Mouse (Mus musculus): ENCODE data around the gene Vmn1r86. TPM values are rescaled to one million over a fixed set of nuclear protein-coding genes. Genes with fewer than 3 reads are reported as not detected.
"Not testable (repeated sequence)": the region's sequence is repeated elsewhere in the genome, so short reads cannot be mapped to it uniquely, and the experiment has no call there.

Gene Vmn1r86
- polyA plus RNA-seq (2011; ENCODE audit: insufficient read depth, insufficient read length, low replicate concordance, missing spikeins): not detected in 2 replicates

DNA sequence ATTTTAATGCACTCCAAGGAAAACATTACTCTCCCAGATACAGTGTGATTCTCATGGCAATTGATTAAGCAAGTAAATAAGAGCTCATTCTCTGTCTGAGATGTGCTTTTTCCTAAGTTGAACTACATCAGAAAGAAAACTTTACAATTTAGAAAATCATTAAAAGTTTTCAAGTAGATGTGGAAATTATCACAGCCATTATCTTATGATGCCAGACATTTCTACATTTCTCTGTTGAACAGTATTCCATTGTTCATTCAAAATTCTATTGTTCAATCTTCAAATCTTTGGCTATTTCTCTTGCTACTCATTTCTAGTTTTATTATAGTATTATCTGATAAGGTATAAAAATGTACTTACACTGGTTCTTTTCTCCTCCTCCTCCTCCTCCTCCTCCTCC, at the start of gene Vmn1r86:
Vmn1r86 (minus strand) TSS at position 101 of the 400 bp plus-strand sequence.
- TF ChIP-seq POLR2A (IDR thresholded peaks at IDR 0.05; ENCODE audit: borderline replicate concordance, control insufficient read depth, low read depth, low read length) (no peak), CTCF (IDR thresholded peaks at IDR 0.05; ENCODE audit: control insufficient read depth, insufficient read depth, low read length) (no peak)
- Histone ChIP-seq H3K27ac (ENCODE audit: control insufficient read depth, insufficient read depth, low read depth, low read length, poor library complexity) (no peak within 1 kb of the TSS), H3K4me1 (ENCODE audit: control insufficient read depth, insufficient read depth, low read length) (no peaks in the 10 kb centered on the region), H3K4me3 (replicated peaks; ENCODE audit: control insufficient read depth, low read depth, low read length) (no peak within 1 kb of the TSS)

DNA sequence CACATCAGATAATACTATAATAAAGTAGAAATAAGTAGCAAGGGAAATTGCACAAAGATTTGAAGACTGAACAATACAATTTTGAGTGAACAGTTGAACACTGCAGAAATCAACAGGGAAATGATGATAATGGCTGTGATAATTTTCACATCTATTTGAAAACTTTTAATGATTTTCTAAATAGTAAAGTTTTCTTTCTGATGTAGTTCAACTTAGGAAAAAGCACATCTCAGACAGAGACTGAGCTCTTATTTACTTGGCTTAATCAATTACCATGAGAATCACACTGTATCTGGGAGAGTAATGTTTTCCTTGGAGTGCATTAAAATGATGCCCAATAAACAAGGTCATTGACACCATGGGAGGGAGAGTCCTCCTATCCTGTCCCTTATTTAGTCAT, 39.6 kb upstream of the Vmn1r86 start, which contains the start of gene Vmn1r88:
Vmn1r88 (plus strand) TSS at position 301 of the 400 bp plus-strand sequence.
- H3K4me1 ChIP-seq (ENCODE audit: control insufficient read depth, insufficient read depth, low read length): no peaks in the 10 kb centered on the region
- TF ChIP-seq POLR2A (IDR thresholded peaks at IDR 0.05; ENCODE audit: borderline replicate concordance, control insufficient read depth, low read depth, low read length) (no peak), CTCF (IDR thresholded peaks at IDR 0.05; ENCODE audit: control insufficient read depth, insufficient read depth, low read length) (no peak)
- H3K4me3 ChIP-seq (replicated peaks; ENCODE audit: control insufficient read depth, low read depth, low read length): no peak within 1 kb of the TSS
- no peak within 1 kb of the TSS for H3K27ac ChIP-seq (ENCODE audit: control insufficient read depth, insufficient read depth, low read depth, low read length, poor library complexity)

DNA sequence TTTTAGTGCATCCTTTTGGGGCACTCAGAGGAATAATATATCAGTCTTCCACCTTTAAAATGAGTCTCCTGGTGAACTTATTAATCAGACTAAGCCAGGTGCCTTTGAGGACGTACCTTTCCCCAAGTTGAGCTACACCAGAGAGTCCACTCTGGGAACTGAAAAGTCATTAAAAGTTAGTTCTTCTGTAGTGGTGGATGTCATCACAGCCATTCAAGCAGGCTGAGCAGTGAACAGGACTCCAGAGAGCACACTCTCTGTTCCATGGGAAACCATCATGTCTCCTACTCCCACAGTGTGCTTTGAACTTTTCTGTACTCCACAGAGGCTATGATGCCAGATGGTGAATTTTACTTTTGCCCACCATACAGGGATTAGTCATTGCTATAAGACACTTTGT, 20.3 kb upstream of the Vmn1r86 start, which contains the start of gene Vmn1r87:
Vmn1r87 (minus strand) TSS at position 101 of the 400 bp plus-strand sequence.
- TF ChIP-seq POLR2A (IDR thresholded peaks at IDR 0.05; ENCODE audit: borderline replicate concordance, control insufficient read depth, low read depth, low read length) (no peak), CTCF (IDR thresholded peaks at IDR 0.05; ENCODE audit: control insufficient read depth, insufficient read depth, low read length) (no peak)
- Histone ChIP-seq H3K4me3 (replicated peaks; ENCODE audit: control insufficient read depth, low read depth, low read length) (no peak within 1 kb of the TSS), H3K27ac (ENCODE audit: control insufficient read depth, insufficient read depth, low read depth, low read length, poor library complexity) (no peak within 1 kb of the TSS), H3K4me1 (ENCODE audit: control insufficient read depth, insufficient read depth, low read length) (no peaks in the 10 kb centered on the region)
- WGBS: 83% methylated on average over 1 of the region's 1 CpGs

DNA sequence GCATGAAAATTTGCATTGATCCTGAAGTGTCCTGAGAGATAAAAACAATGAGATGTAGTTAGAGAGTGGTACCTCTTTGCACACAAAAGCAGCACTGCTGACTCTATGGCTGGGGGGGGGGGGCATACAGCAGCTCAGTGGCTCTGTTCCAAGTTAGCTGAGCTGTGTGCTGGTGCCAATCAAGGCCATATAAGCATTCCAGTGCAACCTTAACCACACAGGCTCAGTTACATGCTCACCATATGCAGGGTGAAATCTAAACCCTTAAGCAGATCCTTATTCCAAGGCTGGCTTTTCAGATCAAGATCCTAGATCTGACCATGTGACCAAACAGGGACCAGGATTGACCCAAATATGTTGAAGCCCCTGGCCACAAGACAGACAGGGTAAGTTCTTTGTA, 17.6 kb upstream of the Vmn1r86 start:
- Histone ChIP-seq H3K27ac (ENCODE audit: control insufficient read depth, insufficient read depth, low read depth, low read length, poor library complexity) (no peak overlapping the region), H3K4me1 (ENCODE audit: control insufficient read depth, insufficient read depth, low read length) (no peaks in the 10 kb centered on the region), H3K4me3 (replicated peaks; ENCODE audit: control insufficient read depth, low read depth, low read length) (no peak overlapping the region)
- TF ChIP-seq POLR2A (IDR thresholded peaks at IDR 0.05; ENCODE audit: borderline replicate concordance, control insufficient read depth, low read depth, low read length): no peak
- TF ChIP-seq CTCF (IDR thresholded peaks at IDR 0.05; ENCODE audit: control insufficient read depth, insufficient read depth, low read length): no peak

GRCm38 (mm10) chr7:13131856-13132255, 12.1 kb upstream of the Vmn1r86 start:
- 73% methylated on average over 2 of the region's 2 CpGs for WGBS
- TF ChIP-seq POLR2A (IDR thresholded peaks at IDR 0.05; ENCODE audit: borderline replicate concordance, control insufficient read depth, low read depth, low read length) (no peak), CTCF (IDR thresholded peaks at IDR 0.05; ENCODE audit: control insufficient read depth, insufficient read depth, low read length) (no peak)
- H3K4me1 ChIP-seq (ENCODE audit: control insufficient read depth, insufficient read depth, low read length): no peaks in the 10 kb centered on the region
- H3K4me3 ChIP-seq (replicated peaks; ENCODE audit: control insufficient read depth, low read depth, low read length): no peak overlapping the region
- H3K27ac ChIP-seq (ENCODE audit: control insufficient read depth, insufficient read depth, low read depth, low read length, poor library complexity): no peak overlapping the region

GRCm38 (mm10) chr7:13123554-13124153, 3.9 kb upstream of the Vmn1r86 start:
- not testable (repeated sequence) for H3K27ac ChIP-seq (ENCODE audit: control insufficient read depth, insufficient read depth, low read depth, low read length, poor library complexity); H3K4me1 ChIP-seq (ENCODE audit: control insufficient read depth, insufficient read depth, low read length); H3K4me3 ChIP-seq (replicated peaks; ENCODE audit: control insufficient read depth, low read depth, low read length)
- WGBS: 6% methylated on average over 25 of the region's 34 CpGs

GRCm38 (mm10) chr7:13095073-13095472, 24.6 kb downstream of the Vmn1r86 start, which contains the start of gene Vmn1r85:
TSS of gene Vmn1r85 (minus strand) at chr7:13095173.
- Histone ChIP-seq H3K4me1 (ENCODE audit: control insufficient read depth, insufficient read depth, low read length) (no peaks in the 10 kb centered on the region), H3K4me3 (replicated peaks; ENCODE audit: control insufficient read depth, low read depth, low read length) (no peak within 1 kb of the TSS), H3K27ac (ENCODE audit: control insufficient read depth, insufficient read depth, low read depth, low read length, poor library complexity) (no peak within 1 kb of the TSS)
- WGBS: 55% methylated on average over 3 of the region's 3 CpGs
- TF ChIP-seq CTCF (IDR thresholded peaks at IDR 0.05; ENCODE audit: control insufficient read depth, insufficient read depth, low read length) (no peak), POLR2A (IDR thresholded peaks at IDR 0.05; ENCODE audit: borderline replicate concordance, control insufficient read depth, low read depth, low read length) (no peak)

DNA sequence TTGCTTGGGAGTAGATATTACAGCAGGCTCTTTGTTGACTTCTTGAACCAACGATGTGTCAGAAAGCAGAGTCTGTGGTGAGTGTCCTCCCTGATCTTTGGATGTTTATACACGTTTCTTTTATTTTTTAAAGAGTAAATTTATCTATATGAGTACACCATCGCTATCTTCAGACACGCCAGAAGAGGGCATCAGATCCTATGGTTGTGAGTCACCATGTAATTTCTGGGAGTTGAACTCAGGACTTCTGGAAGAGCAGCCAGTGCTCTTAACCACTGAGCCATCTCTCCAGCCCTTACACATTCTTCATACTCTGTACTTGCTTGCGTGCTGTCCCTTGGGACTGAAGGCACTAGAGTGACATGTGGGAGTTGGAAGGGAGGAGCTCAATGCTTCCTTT, 47.4 kb downstream of the Vmn1r86 start:
- Histone ChIP-seq H3K4me3 (replicated peaks; ENCODE audit: control insufficient read depth, low read depth, low read length) (no peak overlapping the region), H3K4me1 (ENCODE audit: control insufficient read depth, insufficient read depth, low read length) (no peaks in the 10 kb centered on the region), H3K27ac (ENCODE audit: control insufficient read depth, insufficient read depth, low read depth, low read length, poor library complexity) (no peak overlapping the region)
- 60% methylated on average over 5 of the region's 5 CpGs for WGBS
- TF ChIP-seq POLR2A (IDR thresholded peaks at IDR 0.05; ENCODE audit: borderline replicate concordance, control insufficient read depth, low read depth, low read length) (no peak), CTCF (IDR thresholded peaks at IDR 0.05; ENCODE audit: control insufficient read depth, insufficient read depth, low read length) (no peak)

GRCm38 (mm10) chr7:13063399-13063798, 56.3 kb downstream of the Vmn1r86 start:
- H3K4me3 ChIP-seq (replicated peaks; ENCODE audit: control insufficient read depth, low read depth, low read length); H3K27ac ChIP-seq (ENCODE audit: control insufficient read depth, insufficient read depth, low read depth, low read length, poor library complexity); H3K4me1 ChIP-seq (ENCODE audit: control insufficient read depth, insufficient read depth, low read length): not testable (repeated sequence)
- WGBS: 51% methylated on average over 2 of the region's 2 CpGs

All from bone marrow, adult 2 months (tissue).